Mouse (Mus musculus) urinary bladder, adult 2 months (tissue): ENCODE data around the gene Pgk1. TPM values are rescaled to one million over a fixed set of nuclear protein-coding genes. Genes with fewer than 3 reads are reported as not detected.
"Not testable (repeated sequence)": the region's sequence is repeated elsewhere in the genome, so short reads cannot be mapped to it uniquely, and the experiment has no call there.

Source experiments
- DNase-seq: peaks from one replicate; pipeline ENCODE4 v3.0.0; 2022; ENCODE audit warnings: low spot score
- polyA plus RNA-seq: library from polyadenylated mRNA; depleted of rRNA; stranded (reverse); fragments of >200 nt; gene quantifications from 2 replicates; pipeline ENCODE4 v1.2.3, GENCODE M21; 2012; rRNA removed

The Pgk1 gene
- 158 and 166 TPM in 2 replicates for polyA plus RNA-seq

DNA sequence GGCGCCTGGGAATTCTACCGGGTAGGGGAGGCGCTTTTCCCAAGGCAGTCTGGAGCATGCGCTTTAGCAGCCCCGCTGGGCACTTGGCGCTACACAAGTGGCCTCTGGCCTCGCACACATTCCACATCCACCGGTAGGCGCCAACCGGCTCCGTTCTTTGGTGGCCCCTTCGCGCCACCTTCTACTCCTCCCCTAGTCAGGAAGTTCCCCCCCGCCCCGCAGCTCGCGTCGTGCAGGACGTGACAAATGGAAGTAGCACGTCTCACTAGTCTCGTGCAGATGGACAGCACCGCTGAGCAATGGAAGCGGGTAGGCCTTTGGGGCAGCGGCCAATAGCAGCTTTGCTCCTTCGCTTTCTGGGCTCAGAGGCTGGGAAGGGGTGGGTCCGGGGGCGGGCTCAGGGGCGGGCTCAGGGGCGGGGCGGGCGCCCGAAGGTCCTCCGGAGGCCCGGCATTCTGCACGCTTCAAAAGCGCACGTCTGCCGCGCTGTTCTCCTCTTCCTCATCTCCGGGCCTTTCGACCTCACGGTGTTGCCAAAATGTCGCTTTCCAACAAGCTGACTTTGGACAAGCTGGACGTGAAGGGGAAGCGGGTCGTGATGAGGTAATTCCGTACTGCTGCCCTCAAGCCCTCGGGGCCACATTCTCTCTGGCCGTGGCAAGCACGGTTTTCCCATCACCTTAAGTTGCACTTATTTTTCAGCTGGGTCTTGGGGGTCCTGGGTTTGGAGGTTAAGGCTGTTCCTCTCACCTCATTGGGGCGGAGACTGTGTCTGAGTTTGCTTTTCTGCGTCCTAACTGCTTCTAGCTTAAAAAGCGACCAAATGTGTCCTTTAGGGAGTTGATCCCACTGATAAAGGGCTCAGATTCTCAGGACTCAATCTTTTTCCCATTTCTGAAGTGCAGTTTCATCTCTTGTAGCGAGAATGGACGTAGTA, at the start of gene Pgk1:
Gene Pgk1 (plus strand): TSS at position 388 of the 937 bp plus-strand sequence.
- peak; percentile 46 for DNase-seq

DNA sequence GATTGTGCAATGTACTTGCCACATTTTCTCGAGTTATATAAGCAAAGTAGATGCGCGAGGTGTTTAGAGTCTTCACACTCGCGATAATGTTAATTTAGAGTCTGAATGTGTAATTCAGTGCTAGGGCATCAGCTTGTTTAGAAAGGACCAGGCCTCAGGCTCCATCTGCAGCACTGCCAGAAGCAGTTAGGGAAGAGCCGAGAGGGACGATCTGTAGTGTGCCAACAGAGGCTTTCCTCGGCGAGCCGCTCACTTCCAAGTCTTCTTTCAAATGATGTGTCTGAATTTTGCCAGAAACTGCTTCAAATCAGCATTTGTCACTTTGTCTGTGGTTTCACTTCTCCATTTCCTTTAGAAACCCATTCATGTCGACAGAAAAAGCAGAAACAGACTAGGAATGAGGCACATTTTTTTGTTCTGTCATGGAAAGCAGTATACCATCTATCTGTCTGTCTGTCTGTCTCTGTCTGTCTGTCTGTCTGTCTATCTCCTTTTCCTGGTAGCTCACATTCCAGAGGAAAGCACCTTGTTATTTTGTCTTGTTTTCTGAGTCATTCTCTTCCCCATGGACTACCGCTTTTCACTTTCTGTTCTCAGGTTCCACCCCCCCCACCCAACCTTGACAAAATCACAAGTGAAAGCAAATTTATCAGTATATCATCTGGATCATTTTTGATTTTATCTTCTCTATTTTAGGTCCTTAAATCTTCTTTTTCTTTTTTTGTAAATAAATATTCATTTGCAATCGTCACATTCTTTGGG, 47.4 kb upstream of the Pgk1 start:
- no peak for DNase-seq

DNA sequence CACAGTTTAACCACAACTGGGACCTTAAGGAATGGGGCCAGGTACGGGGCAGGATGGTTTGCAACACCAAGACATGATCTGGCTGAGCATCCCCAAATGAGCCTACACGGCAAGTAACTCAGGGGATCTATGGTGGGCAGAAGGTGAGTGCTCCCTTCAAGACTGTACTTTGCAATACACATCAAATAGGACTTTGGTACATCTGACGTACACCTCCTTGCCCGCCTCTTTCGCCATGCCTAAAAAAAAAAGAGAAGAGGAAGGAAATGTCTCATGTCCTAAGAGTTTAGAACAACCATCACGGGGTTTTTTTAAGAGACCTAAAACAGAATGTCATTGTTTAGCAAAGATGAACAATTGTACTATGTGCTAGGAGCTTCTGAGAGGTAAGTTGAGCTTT, 44.0 kb upstream of the Pgk1 start, which contains the start of gene Tlr13:
Gene Tlr13 (plus strand): TSS at position 269 of the 400 bp plus-strand sequence.
- no peak for DNase-seq

DNA sequence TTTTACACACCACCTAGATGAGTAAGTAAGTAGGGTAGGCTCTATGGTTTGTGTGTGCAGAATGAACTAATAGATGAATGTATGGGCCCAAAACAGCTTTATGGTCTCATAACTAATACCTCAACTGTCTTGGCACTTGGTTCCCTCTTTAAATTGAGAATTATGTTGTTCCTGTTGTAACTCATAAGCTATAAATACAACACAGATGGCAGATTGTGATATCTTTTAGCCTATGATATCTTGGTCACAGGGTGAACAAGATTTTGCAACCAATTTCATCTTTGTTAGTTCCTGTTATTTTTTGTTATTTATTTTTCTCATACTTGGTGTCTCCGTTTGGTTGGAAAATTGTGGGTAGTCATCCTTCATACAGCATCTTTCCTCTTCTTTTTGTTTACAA, 38.7 kb upstream of the Pgk1 start:
- DNase-seq, result no peak

DNA sequence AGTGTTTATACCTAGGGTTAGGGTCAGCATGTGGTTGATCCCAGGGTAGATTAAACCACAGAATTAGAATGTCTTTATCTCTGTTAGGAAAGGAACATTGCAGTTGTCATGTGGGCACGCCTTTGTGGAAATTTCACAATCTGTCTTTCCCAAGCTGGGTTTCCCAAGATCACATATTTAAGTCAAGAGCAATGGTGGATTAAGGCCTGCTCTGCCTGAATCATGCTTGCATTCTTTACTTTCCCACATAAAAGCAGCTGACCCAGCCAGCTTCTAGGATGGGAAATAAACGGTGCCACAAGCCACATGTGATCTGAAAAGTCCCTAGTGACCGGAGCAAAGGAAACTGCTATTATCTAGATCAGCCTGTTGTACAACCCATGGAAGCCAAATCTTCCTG, 37.4 kb upstream of the Pgk1 start:
- no peak for DNase-seq

DNA sequence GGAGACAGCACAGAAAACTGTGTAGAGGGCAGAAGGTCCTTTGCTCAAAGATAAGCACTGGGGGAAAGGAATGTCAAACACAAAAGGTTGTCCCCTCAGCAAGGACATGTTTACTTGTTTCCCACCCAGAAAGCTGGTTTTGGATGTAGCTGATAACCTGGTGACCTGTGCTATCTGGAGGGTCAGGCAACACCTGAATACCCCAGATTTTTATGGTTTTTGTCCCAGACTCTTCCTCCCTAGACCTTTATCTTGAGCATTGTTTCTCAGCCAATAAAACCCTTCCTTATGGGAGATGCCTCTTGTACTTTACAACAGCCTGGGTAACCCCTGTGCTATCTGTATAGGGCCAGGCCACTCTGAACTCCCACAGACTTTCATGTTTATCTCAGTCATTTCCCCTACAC, 32.7 kb upstream of the Pgk1 start:
- DNase-seq, result no peak

DNA sequence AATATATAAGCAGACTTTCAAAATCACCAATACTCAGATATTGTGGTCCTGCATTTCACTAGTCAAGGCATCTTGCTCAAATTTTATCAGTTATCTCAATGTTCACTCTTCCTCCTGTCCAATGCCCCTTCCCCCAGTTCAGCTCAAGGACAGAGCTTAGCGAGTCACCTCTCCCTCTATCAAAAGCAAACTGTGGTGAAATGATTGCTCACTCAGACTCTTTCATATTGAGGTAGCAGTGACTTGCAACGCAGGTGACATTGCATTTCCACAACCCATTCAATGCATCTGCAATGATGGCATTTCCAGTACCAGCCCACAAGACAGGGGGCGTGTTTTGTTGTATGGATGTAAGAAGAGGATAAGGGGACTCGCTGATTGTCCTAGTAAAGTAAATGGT, 31.0 kb upstream of the Pgk1 start:
- no peak for DNase-seq

DNA sequence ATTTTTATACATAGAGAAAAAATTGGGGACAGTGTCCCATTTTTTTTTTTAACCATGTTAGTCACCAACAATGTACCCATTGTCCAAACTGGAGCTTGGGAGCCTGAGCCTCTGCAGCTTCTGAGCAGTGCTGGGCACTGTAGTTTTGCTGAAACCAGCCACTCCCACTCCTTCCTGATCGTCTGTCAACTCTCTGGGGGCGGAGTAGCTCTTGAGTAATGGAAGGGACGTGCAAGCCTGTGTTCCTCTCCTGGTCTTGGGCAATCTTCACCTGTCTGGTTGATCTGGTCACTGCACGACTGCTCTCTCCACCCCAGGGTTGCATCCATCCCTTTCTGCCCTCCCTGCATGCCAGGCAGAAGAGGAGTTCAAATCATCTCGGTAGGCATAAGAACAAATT, 22.9 kb upstream of the Pgk1 start:
- no peak for DNase-seq

DNA sequence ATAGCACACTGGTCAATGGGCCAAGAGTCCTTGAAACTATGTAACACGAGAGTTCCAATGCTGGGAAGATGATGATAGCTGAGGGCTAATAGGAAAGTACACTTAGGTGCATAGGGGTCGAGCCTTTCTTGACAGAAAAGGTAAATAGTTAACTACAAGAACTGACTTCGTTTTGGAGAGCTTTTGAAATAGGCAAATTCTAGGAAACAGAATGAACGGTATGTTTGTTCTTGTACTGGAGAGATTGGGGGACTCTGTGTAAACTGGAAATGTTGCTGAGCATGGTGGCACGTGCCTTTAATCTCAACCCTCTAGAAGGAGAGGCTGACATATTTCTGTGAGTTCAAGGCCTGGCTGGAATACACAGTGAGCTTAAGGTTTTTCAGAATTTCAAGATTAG, 22.3 kb upstream of the Pgk1 start:
- DNase-seq, result no peak

DNA sequence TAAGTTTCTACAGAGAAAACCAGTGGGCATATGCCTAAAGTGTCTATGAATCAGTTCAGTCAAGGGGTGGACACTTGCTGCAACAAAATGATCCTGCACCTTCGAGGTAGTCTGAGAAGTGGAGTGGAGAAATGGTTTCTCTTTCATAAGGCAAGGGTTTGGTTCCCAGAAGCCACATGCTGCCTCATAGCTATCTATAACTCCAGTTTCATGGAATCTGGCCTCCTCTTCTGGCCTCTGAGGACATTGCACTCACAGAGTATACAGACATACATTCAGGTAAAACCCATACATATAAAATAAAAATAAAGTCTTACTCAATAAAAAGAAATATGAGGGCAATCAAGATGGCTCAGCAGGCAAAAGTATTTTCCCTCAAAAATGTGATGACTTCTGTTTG, 21.8 kb upstream of the Pgk1 start:
- no peak for DNase-seq

DNA sequence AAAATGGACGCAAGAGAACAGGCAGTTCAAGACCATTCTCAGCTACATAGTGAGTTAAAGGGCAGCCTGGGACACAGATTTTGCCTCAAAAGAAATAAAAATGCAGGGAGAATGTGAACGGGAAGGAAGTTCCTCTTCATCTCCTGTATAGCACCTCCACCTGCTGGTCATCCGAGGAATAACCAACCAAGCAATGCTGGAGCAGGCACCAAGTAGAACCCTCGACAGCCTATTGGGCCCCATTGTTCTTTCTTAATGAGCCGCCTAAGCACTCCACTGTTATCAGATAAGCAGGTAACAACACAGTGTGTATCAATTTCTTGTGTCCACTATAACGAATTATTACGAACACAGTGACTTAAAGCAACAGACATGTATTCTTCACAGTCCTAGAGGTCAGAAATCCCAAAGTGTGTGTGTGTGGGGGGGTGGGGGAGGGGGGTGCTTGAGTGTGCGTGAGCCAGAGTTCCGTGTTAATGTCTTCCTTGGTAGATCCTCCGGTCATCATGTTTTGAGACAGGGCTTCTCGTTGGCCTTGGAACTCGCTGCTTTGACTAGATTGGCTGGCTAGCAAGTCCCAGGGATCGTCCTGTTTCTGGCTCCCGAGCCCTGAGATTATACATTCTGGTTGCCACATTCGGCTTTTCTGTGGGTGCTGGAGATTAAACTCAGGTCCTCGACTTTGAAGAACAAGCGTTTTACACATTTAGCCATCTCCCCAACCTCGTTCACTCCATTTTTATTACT, 15.6 kb upstream of the Pgk1 start:
- DNase-seq, result peak; percentile 23

DNA sequence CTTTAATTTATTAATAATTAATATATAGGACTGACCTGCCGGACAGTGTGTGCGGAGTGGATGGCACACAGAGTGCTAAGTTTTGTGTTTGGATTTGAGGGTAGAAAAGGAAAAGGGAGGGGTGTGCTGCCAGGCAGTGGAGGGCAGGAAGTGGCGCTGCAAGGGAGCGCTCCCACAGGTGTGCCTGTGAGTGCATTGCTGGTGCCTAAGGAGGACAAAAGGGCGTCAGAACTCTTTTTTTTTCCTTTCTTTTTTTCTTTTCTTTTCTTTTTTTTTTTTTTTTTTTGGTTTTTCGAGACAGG, 15.1 kb upstream of the Pgk1 start:
- DNase-seq, result no peak

DNA sequence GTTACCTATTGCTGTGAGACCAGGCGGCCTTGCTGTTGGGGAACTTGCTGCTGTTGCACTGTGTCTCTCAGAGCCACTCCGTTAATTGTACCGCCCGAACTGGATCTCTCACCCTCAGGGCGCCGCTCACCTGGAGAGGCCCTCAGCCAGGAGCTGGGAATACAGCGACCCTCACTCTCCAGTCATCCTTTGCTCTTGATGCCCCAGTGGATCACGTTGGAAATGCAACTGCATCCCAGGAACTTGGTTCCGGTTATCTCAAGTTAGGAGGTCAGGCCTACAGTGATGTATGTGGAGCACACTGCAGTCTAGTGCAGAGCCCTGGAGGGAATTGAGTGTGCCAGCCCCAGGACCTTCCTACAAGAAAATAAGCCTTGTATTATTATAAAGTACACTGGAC, 10.6 kb upstream of the Pgk1 start:
- DNase-seq, result no peak

DNA sequence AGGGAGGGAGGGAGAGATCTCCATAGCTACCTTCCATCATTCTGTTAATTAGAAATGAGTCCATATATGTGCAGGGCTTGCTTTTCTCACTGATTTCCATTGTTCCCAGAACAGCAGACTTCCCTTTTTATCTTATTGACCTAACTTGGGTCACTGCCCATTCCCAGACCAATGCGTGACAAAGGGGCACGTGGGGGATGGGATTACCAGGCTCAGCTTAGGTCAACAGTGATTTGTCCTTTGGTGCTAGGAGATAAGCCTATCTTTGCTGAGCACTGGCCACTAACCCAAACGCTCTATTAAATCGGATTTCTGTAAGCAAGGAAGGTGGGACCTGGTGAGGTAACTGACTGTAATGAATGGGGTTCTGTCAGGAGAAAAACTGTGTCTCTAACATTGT, 2.6 kb upstream of the Pgk1 start:
- DNase-seq, result no peak

DNA sequence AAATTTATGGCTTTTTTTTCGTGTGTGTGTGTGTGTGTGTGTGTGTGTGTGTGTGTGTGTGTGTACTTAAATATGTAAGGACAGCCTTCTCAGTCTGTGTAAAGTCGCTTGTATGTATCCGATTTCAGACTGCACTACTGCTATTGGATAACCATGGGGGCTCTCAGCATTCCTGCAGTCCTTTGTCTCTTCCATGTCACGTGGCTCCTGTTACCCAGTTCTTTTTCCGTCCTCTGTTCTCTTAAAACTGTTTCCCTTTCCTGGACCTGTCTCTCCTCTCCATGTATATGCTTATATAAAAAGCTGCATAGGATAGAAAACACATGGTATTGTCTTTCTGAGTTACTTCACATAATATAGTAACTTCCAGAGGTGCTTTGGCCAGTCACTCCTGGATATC, 1.2 kb upstream of the Pgk1 start:
- DNase-seq, result no peak

DNA sequence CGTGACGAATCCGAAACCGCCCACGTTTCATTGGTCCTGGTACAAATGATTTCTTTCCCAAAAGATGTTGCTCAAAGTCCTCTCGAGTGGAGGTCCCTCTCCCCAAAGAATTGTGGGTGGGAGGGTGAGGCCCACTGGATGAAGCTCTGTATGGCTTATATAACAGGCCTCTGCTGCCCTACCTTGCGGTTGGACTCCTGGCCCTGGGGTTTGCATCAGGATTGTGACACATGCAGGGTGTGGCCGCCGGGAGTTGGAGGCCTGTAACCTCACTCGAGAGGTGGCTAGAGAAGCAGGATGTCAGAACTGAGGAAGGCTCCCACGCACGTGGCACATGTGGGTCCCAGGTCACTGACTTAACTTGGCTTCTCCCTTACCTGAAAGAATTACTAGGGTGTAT, 837 bp downstream of the Pgk1 start:
- peak; percentile 23 for DNase-seq

DNA sequence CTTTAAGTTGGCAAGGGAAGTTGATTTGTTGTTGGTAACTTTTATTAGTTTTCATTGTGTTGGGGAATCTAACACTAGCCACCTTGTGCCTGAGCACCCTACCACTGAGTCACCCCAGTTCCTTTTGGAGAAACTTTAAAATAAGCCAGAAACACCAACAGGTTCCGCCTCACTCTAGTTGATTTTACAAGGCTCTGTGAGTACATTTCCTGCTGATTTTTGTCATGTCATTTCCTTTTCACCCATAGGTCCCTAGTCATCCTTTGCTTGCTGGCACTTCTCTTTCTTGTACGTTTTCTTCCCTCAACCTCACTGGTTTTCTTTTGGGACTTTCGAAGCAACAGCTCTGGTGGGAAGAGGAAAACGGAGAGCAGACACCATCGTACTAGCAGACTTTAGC, 2.5 kb downstream of the Pgk1 start:
- no peak for DNase-seq

DNA sequence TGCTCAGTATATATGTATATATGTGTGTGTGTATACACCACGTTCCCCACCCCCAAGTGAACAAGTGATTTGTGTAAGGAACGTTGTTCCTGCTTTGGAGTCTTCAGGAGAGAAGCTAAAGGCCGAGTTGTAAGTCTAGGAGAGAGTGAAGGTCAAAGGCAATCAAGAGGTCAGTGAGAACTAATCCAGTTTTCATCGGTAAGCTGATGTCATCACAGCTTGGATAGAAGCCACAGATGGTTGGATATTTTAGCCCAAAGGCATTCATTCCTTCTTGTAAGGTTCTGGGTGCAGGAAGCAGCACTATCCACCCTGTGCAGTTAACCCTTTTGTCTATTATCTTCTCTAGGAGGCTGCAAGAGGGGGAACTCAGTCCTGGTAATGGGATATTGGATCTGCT, 3.2 kb downstream of the Pgk1 start:
- DNase-seq, result no peak

DNA sequence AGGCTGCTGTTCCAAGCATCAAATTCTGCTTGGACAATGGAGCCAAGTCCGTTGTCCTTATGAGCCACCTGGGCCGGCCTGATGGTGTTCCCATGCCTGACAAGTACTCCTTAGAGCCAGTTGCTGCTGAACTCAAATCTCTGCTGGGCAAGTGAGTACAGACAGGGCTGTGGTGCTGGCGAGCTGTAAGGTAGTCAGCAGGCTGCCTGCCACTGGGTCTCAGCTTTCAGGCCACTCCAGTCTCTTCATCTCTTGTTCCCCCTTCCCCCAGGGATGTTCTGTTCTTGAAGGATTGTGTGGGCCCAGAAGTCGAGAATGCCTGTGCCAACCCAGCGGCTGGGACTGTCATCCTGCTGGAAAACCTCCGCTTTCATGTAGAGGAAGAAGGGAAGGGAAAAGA, 7.5 kb downstream of the Pgk1 start:
- DNase-seq, result not testable (repeated sequence)

DNA sequence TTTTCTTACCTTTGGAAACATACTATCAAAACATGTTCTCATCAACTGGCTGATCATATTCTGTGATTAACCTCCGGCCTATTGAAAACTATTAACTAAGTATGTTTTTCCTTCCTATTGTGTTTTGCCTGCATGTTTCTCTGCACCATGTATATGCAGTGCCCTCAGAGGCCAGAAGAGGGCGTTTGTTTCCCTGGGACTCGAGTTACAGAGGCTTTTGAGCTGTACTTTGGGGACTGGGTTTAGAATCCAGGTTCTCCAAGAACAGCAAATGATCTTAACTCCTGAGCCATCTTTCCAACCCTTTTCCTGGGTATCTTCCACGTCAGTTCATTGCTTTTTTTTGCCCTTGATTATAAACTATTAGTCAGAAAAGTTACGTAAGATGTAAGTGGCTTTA, 10.4 kb downstream of the Pgk1 start:
- no peak for DNase-seq

DNA sequence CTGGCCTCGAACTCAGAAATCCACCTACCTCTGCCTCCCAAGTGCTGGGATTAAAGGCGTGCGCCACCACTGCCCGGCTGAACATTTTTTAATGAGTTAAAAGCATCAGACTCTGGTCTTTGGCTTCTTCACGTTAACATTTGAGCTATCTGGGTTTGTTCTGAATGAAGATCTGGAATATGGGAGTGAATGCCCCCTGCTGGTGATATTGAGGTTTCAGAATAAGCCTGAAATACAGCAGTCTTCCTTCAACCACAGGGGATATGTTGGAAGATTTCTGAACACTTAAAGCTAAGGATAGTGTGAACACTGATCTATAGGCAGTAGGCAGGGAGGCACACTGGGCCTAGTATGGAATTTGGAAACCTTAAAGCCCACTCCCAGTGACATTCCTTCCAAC, 12.0 kb downstream of the Pgk1 start:
- no peak for DNase-seq

DNA sequence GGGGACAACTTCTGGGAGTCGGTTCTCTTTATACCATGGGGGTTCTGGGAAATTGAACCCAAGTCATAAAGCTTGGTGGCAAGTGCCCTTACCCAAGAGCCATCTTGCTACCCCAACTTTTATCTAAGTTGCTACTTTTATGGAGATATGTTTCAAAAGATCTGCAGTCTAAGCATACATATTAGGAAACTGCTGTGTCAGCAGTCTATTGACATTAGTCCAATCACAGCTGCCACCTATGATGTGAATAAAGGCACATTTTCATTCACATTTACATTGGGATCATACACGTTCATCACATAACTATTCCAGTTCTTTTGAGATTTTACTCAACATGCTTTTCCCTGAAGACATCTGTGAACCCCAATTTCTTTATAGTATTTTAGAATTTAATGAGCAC, 22.2 kb downstream of the Pgk1 start:
- DNase-seq, result no peak
